Mouse (Mus musculus) liver, embryonic 14.5 days (tissue): ENCODE measurements at regions not wholly inside any gene's neighbourhood (a gene's known extent, or its start where the extent isn't known, plus 50 kb on each side); places are given as distances from the start of the nearest gene placed in this dataset.

ENCODE experiments used
- ATAC-seq: fragments of 200-750 bp; cut with Nextera tagmentation; 2 replicates; pipeline ENCODE4 v1.8.0; 2017; ENCODE audit warnings: moderate number of reproducible peaks, mild to moderate bottlenecking, moderate library complexity; ENCODE audit not compliant: insufficient read depth
- DNase-seq, 3 experiments: peaks; one replicate each; pipeline ENCODE4 v3.0.0-alpha.2; 2012 to 2013; ENCODE audit warnings: low read depth in 3 of 3, low spot score in 3 of 3
- H3K27ac ChIP-seq: fragments of 300-500 bp; sonication (generic); 2 replicates; pipeline ENCODE4 v1.5.1; 2014; ENCODE audit warnings: moderate library complexity, mild to moderate bottlenecking, control low read depth, inconsistent platforms
- H3K27me3 ChIP-seq: fragments of 300-500 bp; sonication (generic); 2 replicates; pipeline ENCODE4 v1.6.1; 2014; ENCODE audit warnings: mild to moderate bottlenecking, low read length, moderate library complexity; ENCODE audit not compliant: control insufficient read depth, insufficient read depth
- H3K36me3 ChIP-seq: fragments of 300-500 bp; sonication (generic); replicated peaks from 2 replicates; pipeline ENCODE4 v1.6.1; 2014; ENCODE audit warnings: low read depth; ENCODE audit not compliant: control insufficient read depth, insufficient read depth
- H3K4me1 ChIP-seq, 2 experiments: fragments of 200-500 bp in 1 of 2; fragments of 300-500 bp in 1 of 2; sonication (generic) in 1 of 2; replicated peaks; 2 replicates each; pipeline ENCODE4 v1.6.1; 2012 to 2014; ENCODE audit warnings: antibody characterized with exemption in 1 of 2, inconsistent platforms in 1 of 2, low read length in 1 of 2; ENCODE audit not compliant: control insufficient read depth in 2 of 2, insufficient read depth in 2 of 2
- H3K4me2 ChIP-seq: fragments of 300-500 bp; sonication (generic); 2 replicates; pipeline ENCODE4 v1.6.1; 2014; ENCODE audit warnings: low read depth, mild to moderate bottlenecking, control low read depth, moderate library complexity
- H3K4me3 ChIP-seq, 2 experiments: fragments of 200-500 bp in 1 of 2; fragments of 300-500 bp in 1 of 2; sonication (generic) in 1 of 2; 2 replicates each; pipeline ENCODE4 v1.5.1; 2012 to 2014; ENCODE audit warnings: low read depth in 2 of 2, low read length in 2 of 2, mild to moderate bottlenecking in 2 of 2, control low read depth in 1 of 2, inconsistent platforms in 1 of 2, moderate library complexity in 1 of 2; ENCODE audit not compliant: insufficient read depth in 1 of 2
- H3K9ac ChIP-seq: fragments of 300-500 bp; sonication (generic); replicated peaks from 2 replicates; pipeline ENCODE4 v1.6.1; 2014; ENCODE audit warnings: mild to moderate bottlenecking, control low read depth, moderate library complexity
- H3K9me3 ChIP-seq: fragments of 300-500 bp; sonication (generic); 2 replicates; pipeline ENCODE4 v1.6.1; 2016; ENCODE audit warnings: low read length, mixed read lengths; ENCODE audit not compliant: control insufficient read depth
- CTCF ChIP-seq: IDR thresholded peaks from 2 replicates; pipeline ENCODE4 v1.5.1; 2016; ENCODE audit warnings: antibody characterized with exemption, low read depth, control low read depth
- EP300 ChIP-seq: IDR thresholded peaks from 2 replicates; pipeline ENCODE4 v1.6.1; 2016; ENCODE audit warnings: antibody characterized with exemption, low read depth
- WGBS: fragments of 180-500 bp; shearing (Covaris S2); extraction: QIAGEN DNeasy Blood & Tissue Kit; methylation state at CpG from one replicate; pipeline ENCODE4 v1.1.7; 2014; ENCODE audit not compliant: insufficient replicate concordance; 5-methylcytosine and 5-hydroxymethylcytosine counted together

GRCm38 (mm10) chr12:31185177-31185932, 55.2 kb upstream of the Gm6993 start:
- DNase-seq (no peak), ATAC-seq (no peak)
- WGBS, result 66% methylated on average over 9 of the region's 9 CpGs
- no peak overlapping the region for H3K4me3 ChIP-seq
- H3K4me2 ChIP-seq, result no peak overlapping the region
- H3K9ac ChIP-seq, result no peak overlapping the region
- H3K36me3 ChIP-seq, result no peaks in the 10 kb centered on the region
- H3K9me3 ChIP-seq, result no peaks in the 10 kb centered on the region
- no peak for TF ChIP-seq CTCF
- no peak for TF ChIP-seq EP300
- H3K27me3 ChIP-seq, result no peaks in the 10 kb centered on the region
- H3K4me1 ChIP-seq, result no peaks in the 10 kb centered on the region
- no peak overlapping the region for H3K27ac ChIP-seq

GRCm38 (mm10) chr12:31185933-31186845, 54.4 kb upstream of the Gm6993 start:
- WGBS, result 54% methylated on average over 8 of the region's 8 CpGs
- TF ChIP-seq CTCF (no peak), EP300 (no peak)
- ATAC-seq (no peak), DNase-seq (no peak)
- Histone ChIP-seq H3K4me1 (no peaks in the 10 kb centered on the region), H3K36me3 (no peaks in the 10 kb centered on the region), H3K27me3 (no peaks in the 10 kb centered on the region), H3K4me3 (no peak overlapping the region), H3K27ac (no peak overlapping the region), H3K9ac (no peak overlapping the region), H3K9me3 (no peaks in the 10 kb centered on the region), H3K4me2 (no peak overlapping the region)

GRCm38 (mm10) chr12:31188011-31188576, 52.5 kb upstream of the Gm6993 start:
- 52% methylated on average over 2 of the region's 2 CpGs for WGBS
- TF ChIP-seq EP300 (no peak), CTCF (no peak)
- no peak for DNase-seq
- Histone ChIP-seq H3K9me3 (no peaks in the 10 kb centered on the region), H3K4me3 (no peak overlapping the region), H3K36me3 (no peaks in the 10 kb centered on the region), H3K4me2 (no peak overlapping the region), H3K4me1 (no peaks in the 10 kb centered on the region), H3K27ac (no peak overlapping the region), H3K9ac (no peak overlapping the region), H3K27me3 (no peaks in the 10 kb centered on the region)
- ATAC-seq, result no peak

DNA sequence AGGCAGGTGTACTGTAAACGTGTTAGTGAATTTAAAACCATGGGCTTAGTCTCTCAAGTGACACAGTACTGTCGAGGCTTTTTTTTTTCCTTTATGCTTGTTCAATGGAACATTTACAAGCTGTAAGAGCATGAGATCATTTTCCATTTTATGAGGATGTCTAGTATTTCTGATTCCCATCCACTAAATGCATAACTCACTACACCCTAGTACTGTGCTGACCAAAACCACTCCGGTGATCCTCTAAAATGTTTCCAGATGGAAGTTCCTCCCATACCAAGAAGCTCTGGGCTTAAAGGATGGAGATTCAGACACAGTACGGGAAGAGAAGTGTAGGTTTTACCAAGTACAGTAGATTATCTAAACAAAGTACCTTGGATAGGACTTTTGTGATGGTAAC, 50.3 kb upstream of the Gm6993 start:
- TF ChIP-seq EP300, result no peak
- TF ChIP-seq CTCF, result no peak
- Histone ChIP-seq H3K36me3 (no peaks in the 10 kb centered on the region), H3K4me3 (no peak overlapping the region), H3K4me1 (no peaks in the 10 kb centered on the region), H3K4me2 (no peak overlapping the region), H3K27ac (no peak overlapping the region), H3K9me3 (no peaks in the 10 kb centered on the region), H3K27me3 (no peaks in the 10 kb centered on the region), H3K9ac (no peak overlapping the region)
- 60% methylated on average over 4 of the region's 4 CpGs for WGBS
- DNase-seq (no peak), ATAC-seq (no peak)
